Mouse (Mus musculus): ENCODE measurements around the gene Cyp2d11. TPM values are rescaled to one million over a fixed set of nuclear protein-coding genes. Genes with fewer than 3 reads are reported as not detected.

Gene Cyp2d11
- polyA plus RNA-seq, 1 experiment from 2014 or later: not detected

Other genes with a start within 250 kb of the Cyp2d11 start
- 143 and 144 TPM in 2 replicates for gene Srebf2, start 246.8 kb downstream of the Cyp2d11 start, polyA plus RNA-seq (2014; fragmentation: Nextera tagmentation; extraction: Ambion mirVana)
- gene Shisa8, start 181.2 kb downstream of the Cyp2d11 start, polyA plus RNA-seq (2014; fragmentation: Nextera tagmentation; extraction: Ambion mirVana): 1.0 and 1.9 TPM in 2 replicates
- gene Tnfrsf13c, start 169.7 kb downstream of the Cyp2d11 start, polyA plus RNA-seq (2014; fragmentation: Nextera tagmentation; extraction: Ambion mirVana): 0.35 and 0.62 TPM in 2 replicates
- gene Cenpm, start 149.3 kb downstream of the Cyp2d11 start, polyA plus RNA-seq (2014; fragmentation: Nextera tagmentation; extraction: Ambion mirVana): 76.2 and 78.1 TPM in 2 replicates
- 0.86 and 1.6 TPM in 2 replicates for gene 1500009C09Rik, start 141.6 kb downstream of the Cyp2d11 start, polyA plus RNA-seq (2014; fragmentation: Nextera tagmentation; extraction: Ambion mirVana)
- gene Sept3, start 119.1 kb downstream of the Cyp2d11 start, polyA plus RNA-seq (2014; fragmentation: Nextera tagmentation; extraction: Ambion mirVana): 146 and 150 TPM in 2 replicates
- gene Wbp2nl, start 95.1 kb downstream of the Cyp2d11 start, polyA plus RNA-seq (2014; fragmentation: Nextera tagmentation; extraction: Ambion mirVana): 0.12 TPM in 1 of 2 replicates, not detected in the other
- 22.2 and 22.8 TPM in 2 replicates for gene Naga, start 55.1 kb downstream of the Cyp2d11 start, polyA plus RNA-seq (2014; fragmentation: Nextera tagmentation; extraction: Ambion mirVana)
- gene Pheta2, start 55.1 kb downstream of the Cyp2d11 start, polyA plus RNA-seq (2014; fragmentation: Nextera tagmentation; extraction: Ambion mirVana): 3.3 and 4.0 TPM in 2 replicates
- gene Smdt1, start 55.1 kb downstream of the Cyp2d11 start, polyA plus RNA-seq (2014; fragmentation: Nextera tagmentation; extraction: Ambion mirVana): 267 and 274 TPM in 2 replicates
- 277 and 281 TPM in 2 replicates for gene Ndufa6, start 39.7 kb downstream of the Cyp2d11 start, polyA plus RNA-seq (2014; fragmentation: Nextera tagmentation; extraction: Ambion mirVana)
- 1.8 and 2.1 TPM in 2 replicates for gene Cyp2d22, start 13.8 kb downstream of the Cyp2d11 start, polyA plus RNA-seq (2014; fragmentation: Nextera tagmentation; extraction: Ambion mirVana)
- gene Cyp2d10, start 13.2 kb upstream of the Cyp2d11 start, polyA plus RNA-seq (2014; fragmentation: Nextera tagmentation; extraction: Ambion mirVana): not detected in 2 replicates
- not detected in 2 replicates for gene Cyp2d9, start 39.4 kb upstream of the Cyp2d11 start, polyA plus RNA-seq (2014; fragmentation: Nextera tagmentation; extraction: Ambion mirVana)
- gene Cyp2d12, start 161.1 kb upstream of the Cyp2d11 start, polyA plus RNA-seq (2014; fragmentation: Nextera tagmentation; extraction: Ambion mirVana): not detected in 2 replicates
- not detected in 2 replicates for gene Cyp2d34, start 226.9 kb upstream of the Cyp2d11 start, polyA plus RNA-seq (2014; fragmentation: Nextera tagmentation; extraction: Ambion mirVana)